Mouse (Mus musculus): ENCODE data around the gene Vpreb3. TPM values are rescaled to one million over a fixed set of nuclear protein-coding genes. Genes with fewer than 3 reads are reported as not detected.
A peak's percentile ranks its signal among the peaks of the same experiment; 100 is the strongest.

Vpreb3 gene
- total and polyA plus RNA-seq, 2 experiments from 2014 or later, result 0.22 to 1.3 TPM

DNA sequence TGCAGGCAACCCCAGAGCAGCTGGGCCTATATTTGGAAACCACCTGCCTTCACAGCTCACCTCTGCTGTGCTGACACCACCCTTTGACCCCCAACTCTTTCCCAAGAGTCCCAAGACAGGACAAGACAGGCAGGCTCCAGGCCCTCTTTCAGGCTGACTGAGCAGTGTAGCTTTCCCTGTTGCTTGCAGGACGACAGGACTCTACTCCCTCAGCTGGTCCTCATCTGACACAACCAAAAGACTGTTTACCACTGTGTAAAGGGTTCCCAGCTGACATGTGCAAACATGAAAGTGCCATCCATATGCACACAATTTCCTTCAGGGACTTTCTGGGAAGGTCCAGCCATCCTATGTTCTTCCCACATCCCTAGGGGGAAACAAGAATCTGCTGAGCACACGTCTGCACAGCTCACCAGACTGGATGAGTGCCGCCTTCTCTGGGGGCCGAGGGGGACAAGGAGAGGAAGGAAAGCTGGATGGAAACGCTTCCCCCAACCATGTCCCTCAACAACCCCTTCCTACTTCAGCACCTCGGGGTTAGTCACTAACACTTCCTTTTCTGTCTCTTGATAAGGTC lies 29.8 kb upstream of the Vpreb3 start:
- TF ChIP-seq EP300 (IDR thresholded peaks at IDR 0.05; ENCODE audit: low read depth), result no peak
- TF ChIP-seq CTCF (IDR thresholded peaks at IDR 0.05; ENCODE audit: low read depth), result no peak
- Histone ChIP-seq H3K4me1 (ENCODE audit: control insufficient read depth, insufficient read depth) (no peaks in the 10 kb centered on the region), H3K27me3 (ENCODE audit: control insufficient read depth, insufficient read depth, low read length) (no peaks in the 10 kb centered on the region), H3K27ac (ENCODE audit: low read depth) (no peak overlapping the region), H3K9me3 (replicated peaks; ENCODE audit: control insufficient read depth, low read length) (no peaks in the 10 kb centered on the region), H3K36me3 (replicated peaks; ENCODE audit: control insufficient read depth, insufficient read depth, low read length) (peaks cover 58% of the 10 kb centered on the region), H3K9ac (replicated peaks; ENCODE audit: low read depth, low read length) (no peak overlapping the region), H3K4me3 (ENCODE audit: low read depth, low read length) (no peak overlapping the region), H3K4me2 (ENCODE audit: low read depth, low read length) (no peak overlapping the region)
- ATAC-seq (ENCODE audit: insufficient read depth, low read depth), result no peak
- DNase-seq (ENCODE audit: low spot score), result no peak
- WGBS, result 31% methylated on average over 6 of the region's 6 CpGs

- H3K27me3 ChIP-seq (ENCODE audit: control insufficient read depth, insufficient read depth, low read length), result no peaks in the 10 kb centered on the region
- no peak for TF ChIP-seq CTCF (IDR thresholded peaks at IDR 0.05; ENCODE audit: low read depth)
- TF ChIP-seq EP300 (IDR thresholded peaks at IDR 0.05; ENCODE audit: low read depth), result no peak
- H3K4me1 ChIP-seq (ENCODE audit: control insufficient read depth, insufficient read depth), result peaks cover 8% of the 10 kb centered on the region; the same call in 1 of the 2 replicates
Measured at GRCm38 (mm10) chr10:75915557-75915956, 27.3 kb upstream of the Vpreb3 start.

GRCm38 (mm10) chr10:75916840-75917239 lies 26.0 kb upstream of the Vpreb3 start:
- no peak overlapping the region for H3K27ac ChIP-seq (ENCODE audit: low read depth)
- H3K9ac ChIP-seq (replicated peaks; ENCODE audit: low read depth, low read length), result no peak overlapping the region
- no peaks in the 10 kb centered on the region for H3K9me3 ChIP-seq (replicated peaks; ENCODE audit: control insufficient read depth, low read length)
- H3K4me2 ChIP-seq (ENCODE audit: low read depth, low read length), result no peak overlapping the region
- no peak overlapping the region for H3K4me3 ChIP-seq (ENCODE audit: low read depth, low read length)
- DNase-seq (ENCODE audit: low spot score) (no peak), ATAC-seq (ENCODE audit: insufficient read depth, low read depth) (no peak)
- no peak for TF ChIP-seq CTCF (IDR thresholded peaks at IDR 0.05; ENCODE audit: low read depth)
- H3K36me3 ChIP-seq (replicated peaks; ENCODE audit: control insufficient read depth, insufficient read depth, low read length), result peaks cover 31% of the 10 kb centered on the region; the same call in 1 of the 2 replicates
- H3K4me1 ChIP-seq (ENCODE audit: control insufficient read depth, insufficient read depth), result peaks cover 10% of the 10 kb centered on the region
- no peaks in the 10 kb centered on the region for H3K27me3 ChIP-seq (ENCODE audit: control insufficient read depth, insufficient read depth, low read length)
- WGBS, result 83% methylated on average over 8 of the region's 8 CpGs

More at GRCm38 (mm10) chr10:75915557-75915956, 27.3 kb upstream of the Vpreb3 start:
- Histone ChIP-seq H3K36me3 (replicated peaks; ENCODE audit: control insufficient read depth, insufficient read depth, low read length) (peaks cover 44% of the 10 kb centered on the region), H3K9me3 (replicated peaks; ENCODE audit: control insufficient read depth, low read length) (no peaks in the 10 kb centered on the region), H3K27ac (ENCODE audit: low read depth) (no peak overlapping the region), H3K4me3 (ENCODE audit: low read depth, low read length) (no peak overlapping the region), H3K4me2 (ENCODE audit: low read depth, low read length) (no peak overlapping the region), H3K9ac (replicated peaks; ENCODE audit: low read depth, low read length) (no peak overlapping the region)
- 50% methylated on average over 7 of the region's 7 CpGs for WGBS
- DNase-seq (ENCODE audit: low spot score) (no peak), ATAC-seq (ENCODE audit: insufficient read depth, low read depth) (no peak)

GRCm38 (mm10) chr10:75919026-75919425 lies 23.8 kb upstream of the Vpreb3 start:
- Histone ChIP-seq H3K9me3 (replicated peaks; ENCODE audit: control insufficient read depth, low read length) (no peaks in the 10 kb centered on the region), H3K36me3 (replicated peaks; ENCODE audit: control insufficient read depth, insufficient read depth, low read length) (peaks cover 26% of the 10 kb centered on the region; the same call in 1 of the 2 replicates), H3K4me2 (ENCODE audit: low read depth, low read length) (no peak overlapping the region), H3K27me3 (ENCODE audit: control insufficient read depth, insufficient read depth, low read length) (no peaks in the 10 kb centered on the region), H3K9ac (replicated peaks; ENCODE audit: low read depth, low read length) (no peak overlapping the region), H3K4me1 (ENCODE audit: control insufficient read depth, insufficient read depth) (peaks cover 14% of the 10 kb centered on the region), H3K27ac (ENCODE audit: low read depth) (no peak overlapping the region), H3K4me3 (ENCODE audit: low read depth, low read length) (no peak overlapping the region)
- TF ChIP-seq EP300 (IDR thresholded peaks at IDR 0.05; ENCODE audit: low read depth) (no peak), CTCF (IDR thresholded peaks at IDR 0.05; ENCODE audit: low read depth) (no peak)
- DNase-seq (ENCODE audit: low spot score) (no peak), ATAC-seq (ENCODE audit: insufficient read depth, low read depth) (no peak)
- WGBS, result 86% methylated on average over 5 of the region's 5 CpGs

DNA sequence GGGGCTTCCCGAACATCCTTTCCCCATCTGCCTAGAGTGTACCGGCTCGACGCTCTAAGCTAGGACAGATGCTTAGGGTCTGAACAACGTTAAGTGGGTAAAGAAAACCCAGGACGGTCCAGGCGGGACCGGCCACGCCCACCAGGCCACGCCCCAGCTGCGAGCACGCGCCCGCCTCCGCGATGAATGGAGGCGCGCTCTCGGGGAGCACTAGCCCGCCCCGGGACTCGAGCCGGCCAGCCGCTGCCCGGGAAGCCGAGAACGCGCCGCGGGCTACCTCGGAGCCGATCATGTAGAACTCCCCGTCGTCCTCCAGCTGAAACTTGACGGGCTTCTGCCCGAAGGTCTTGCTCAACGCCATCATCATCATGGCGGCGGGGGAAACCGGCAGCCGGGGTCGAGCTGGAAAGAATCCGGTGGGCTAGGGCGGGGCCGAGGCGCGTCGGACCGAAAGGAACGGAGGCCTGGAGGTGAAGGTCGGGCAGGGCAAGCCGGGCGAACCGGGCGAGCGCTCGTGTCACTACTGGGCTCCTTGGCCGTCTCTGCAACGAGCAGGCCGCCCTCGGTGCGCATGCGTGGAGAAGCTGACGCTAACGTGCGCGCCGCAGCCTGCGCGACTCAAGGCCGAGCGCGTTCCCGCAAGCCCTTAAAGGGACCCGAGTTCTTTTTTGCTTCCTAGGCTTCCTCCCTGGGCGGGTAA lies 21.7 kb upstream of the Vpreb3 start, which contains the start of gene Smarcb1:
Gene Smarcb1, minus strand, starts transcription at position 592 of the 700 bp plus-strand sequence.
- ATAC-seq (ENCODE audit: insufficient read depth, low read depth) (peak; percentile 96), DNase-seq (ENCODE audit: low spot score) (peak; percentile 98)
- peak within 1 kb of the TSS; percentile 98 for H3K4me2 ChIP-seq (ENCODE audit: low read depth, low read length)
- H3K4me3 ChIP-seq (ENCODE audit: low read depth, low read length), result peak within 1 kb of the TSS; percentile 99
- WGBS, result under 1% methylated on average over 76 of the region's 76 CpGs
- H3K27me3 ChIP-seq (ENCODE audit: control insufficient read depth, insufficient read depth, low read length), result no peaks in the 10 kb centered on the region
- TF ChIP-seq EP300 (IDR thresholded peaks at IDR 0.05; ENCODE audit: low read depth), result no peak
- TF ChIP-seq CTCF (IDR thresholded peaks at IDR 0.05; ENCODE audit: low read depth), result no peak
- H3K36me3 ChIP-seq (replicated peaks; ENCODE audit: control insufficient read depth, insufficient read depth, low read length), result peaks cover 23% of the 10 kb centered on the region
- peak within 1 kb of the TSS; percentile 94 for H3K27ac ChIP-seq (ENCODE audit: low read depth)
- H3K9me3 ChIP-seq (replicated peaks; ENCODE audit: control insufficient read depth, low read length), result no peaks in the 10 kb centered on the region
- peaks cover 14% of the 10 kb centered on the region for H3K4me1 ChIP-seq (ENCODE audit: control insufficient read depth, insufficient read depth)
- H3K9ac ChIP-seq (replicated peaks; ENCODE audit: low read depth, low read length), result peak within 1 kb of the TSS; percentile 88

All from heart, postnatal 0 days (tissue).